Comparison of ENCODE assay signal across 10 mouse cellular contexts in the genomic region with DNA sequence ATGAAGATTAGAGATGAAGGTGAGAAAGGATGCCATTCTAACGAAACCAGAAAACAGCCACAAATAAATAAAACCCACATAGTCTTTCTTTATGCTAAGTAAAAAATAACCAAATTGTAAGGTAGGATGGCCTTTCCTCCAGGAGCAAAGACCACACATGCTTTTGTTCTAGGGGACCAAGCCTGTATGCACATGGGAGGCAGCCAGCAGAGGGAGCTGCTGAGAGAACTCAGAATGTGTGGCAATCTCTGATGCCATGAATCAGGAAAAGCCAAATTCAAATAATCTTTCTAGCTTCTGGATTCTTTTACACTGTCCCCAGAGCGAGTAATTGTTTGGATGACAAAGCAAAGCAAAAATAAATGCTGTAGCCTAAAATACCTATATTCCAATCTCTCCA.
DNase-seq lines count a peak whose midpoint lies in the region; ATAC-seq and TF ChIP-seq lines count a peak whose summit lies in the region.
"Had no signal": no experiment of that assay in that cellular context is flagged by ENCODE, and none has a peak within 500 bp of the region (broad histone marks: within the 10 kb centered on the region; RNA-seq: fewer than 3 reads in every experiment).

No protein-coding gene starts in this region.

- H3K4me1 ChIP-seq in kidney, postnatal 0 days (replicated peaks; ENCODE audit: insufficient read depth, low read length), result no peaks in the 10 kb centered on the region
- H3K4me1 ChIP-seq in kidney, embryonic 15.5 days, result no peaks in the 10 kb centered on the region
- H3K4me1 ChIP-seq: hindbrain, embryonic 15.5 days; neural tube, embryonic 13.5 days had no signal

- WGBS in kidney, postnatal 0 days, result 54% methylated on average over 2 of the region's 2 CpGs
- WGBS in kidney, embryonic 15.5 days, result 51% methylated on average over 2 of the region's 2 CpGs

- H3K9ac ChIP-seq in kidney, postnatal 0 days (ENCODE audit: low read depth, low read length), result no peak overlapping the region
- no peak overlapping the region for H3K9ac ChIP-seq in kidney, embryonic 15.5 days
- H3K9ac ChIP-seq: hindbrain, embryonic 15.5 days; neural tube, embryonic 13.5 days had no signal

- no peaks in the 10 kb centered on the region for H3K27me3 ChIP-seq in kidney, postnatal 0 days (ENCODE audit: insufficient read depth, low read length)
- H3K27me3 ChIP-seq in kidney, embryonic 15.5 days, result no peaks in the 10 kb centered on the region
- H3K27me3 ChIP-seq: hindbrain, embryonic 15.5 days; neural tube, embryonic 13.5 days had no signal

- no peaks in the 10 kb centered on the region for H3K9me3 ChIP-seq in kidney, postnatal 0 days (replicated peaks; ENCODE audit: low read length)
- no peaks in the 10 kb centered on the region for H3K9me3 ChIP-seq in kidney, embryonic 15.5 days (replicated peaks)
- H3K9me3 ChIP-seq: hindbrain, embryonic 15.5 days had no signal

- H3K36me3 ChIP-seq in kidney, postnatal 0 days (ENCODE audit: insufficient read depth, low read length), result no peaks in the 10 kb centered on the region
- H3K36me3 ChIP-seq in kidney, embryonic 15.5 days, result no peaks in the 10 kb centered on the region
- H3K36me3 ChIP-seq: hindbrain, embryonic 15.5 days; neural tube, embryonic 13.5 days had no signal

- TF ChIP-seq CTCF in kidney, postnatal 0 days (IDR thresholded peaks at IDR 0.05; ENCODE audit: low read depth), result peak; percentile 73

- H3K27ac ChIP-seq in kidney, postnatal 0 days, result no peak overlapping the region
- no peak overlapping the region for H3K27ac ChIP-seq in kidney, embryonic 15.5 days
- H3K27ac ChIP-seq: hindbrain, embryonic 15.5 days; neural tube, embryonic 13.5 days had no signal

- intact Hi-C loops in left cerebral cortex, postnatal 4 days (cut with DNase I), result no loop called here

- H3K4me3 ChIP-seq in kidney, postnatal 0 days (replicated peaks; ENCODE audit: low read depth, low read length), result no peak overlapping the region
- no peak overlapping the region for H3K4me3 ChIP-seq in kidney, embryonic 15.5 days (replicated peaks)
- H3K4me3 ChIP-seq: hindbrain, embryonic 15.5 days; neural tube, embryonic 13.5 days had no signal

- no peak for ATAC-seq in kidney, postnatal 0 days (replicated peaks; ENCODE audit: low FRiP score, low read depth)
- ATAC-seq in kidney, embryonic 15.5 days (replicated peaks; ENCODE audit: low FRiP score), result no peak

- no peak overlapping the region for H3K4me2 ChIP-seq in kidney, postnatal 0 days (ENCODE audit: low read length)
- no peak overlapping the region for H3K4me2 ChIP-seq in kidney, embryonic 15.5 days
- H3K4me2 ChIP-seq: hindbrain, embryonic 15.5 days; neural tube, embryonic 13.5 days had no signal

- DNase-seq in adrenal gland, adult (ENCODE audit: inconsistent age in 2 of 2, low spot score in 1 of 2), result peak; percentile 21 to 75
- no peak for DNase-seq in adrenal gland, adult 8-10 months
- peak; percentile 27 for DNase-seq in kidney, postnatal 0 days (ENCODE audit: low spot score)
- DNase-seq in NIH3T3 (ENCODE audit: low read depth), result peak; percentile 61
- DNase-seq in embryo, embryonic 11 days, result peak; percentile 73
- peak; percentile 59 for DNase-seq in left cerebral cortex, postnatal 4 days
- peak; percentile 46 for DNase-seq in right cerebral cortex, postnatal 4 days
